Mouse (Mus musculus): ENCODE results near the gene Acadvl.

DNA sequence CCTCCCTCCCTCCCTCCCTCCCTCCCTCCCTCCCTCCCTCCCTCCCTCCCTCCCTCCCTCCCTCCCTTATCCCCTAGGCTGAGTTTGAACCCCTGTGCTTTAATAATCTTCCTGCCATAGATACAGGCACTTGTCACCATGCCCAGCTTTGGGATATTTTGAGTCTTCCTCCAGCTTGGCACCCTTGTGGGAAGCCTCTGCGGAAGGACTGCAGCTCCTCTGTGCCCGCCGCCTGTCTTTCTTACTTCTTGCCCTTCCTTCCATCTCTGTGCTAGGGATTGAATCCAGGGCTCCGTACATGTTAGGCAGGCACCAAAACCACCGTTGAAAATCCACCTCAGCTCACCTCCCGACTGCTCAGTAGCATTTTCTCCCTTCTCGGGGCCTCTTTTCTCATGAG, 25.0 kb upstream of the Acadvl start:
- no peak for TF ChIP-seq ZNF384 (IDR thresholded peaks at IDR 0.05; ENCODE audit: low read depth, low read length)
- no peak for TF ChIP-seq ELF1 (IDR thresholded peaks at IDR 0.05; ENCODE audit: low read depth, low read length)
- no peak for TF ChIP-seq POLR2A (IDR thresholded peaks at IDR 0.05; ENCODE audit: control insufficient read depth in 1 of 2, insufficient read depth in 1 of 2, low read depth in 1 of 2, low read length in 2 of 2, poor library complexity in 1 of 2)
- no peak for TF ChIP-seq SMC3 (IDR thresholded peaks at IDR 0.05; ENCODE audit: low read depth, low read length)
- TF ChIP-seq RCOR1 (IDR thresholded peaks at IDR 0.05; ENCODE audit: low read depth, low read length) = no peak
- TF ChIP-seq CTCF (IDR thresholded peaks at IDR 0.05 in 2 of 3, conservative IDR thresholded peaks at IDR 0.05 in 1 of 3; ENCODE audit: control insufficient read depth in 1 of 3, insufficient read depth in 1 of 3, low read depth in 2 of 3, low read length in 3 of 3, poor library complexity in 1 of 3, severe bottlenecking in 1 of 3) = no peak
- TF ChIP-seq UBTF (IDR thresholded peaks at IDR 0.05; ENCODE audit: borderline replicate concordance, insufficient read depth, low read depth, low read length) = no peak
- TF ChIP-seq KAT2A (conservative IDR thresholded peaks at IDR 0.05; ENCODE audit: low read depth, low read length) = no peak
- TF ChIP-seq MAFK (IDR thresholded peaks at IDR 0.05; ENCODE audit: borderline replicate concordance, low read depth, low read length) = no peak
- TF ChIP-seq CHD2 (IDR thresholded peaks at IDR 0.05; ENCODE audit: low read length) = no peak
